Mouse (Mus musculus) liver, embryonic 11.5 days (tissue): ENCODE results near the gene Gdf15. TPM values are rescaled to one million over a fixed set of nuclear protein-coding genes. Genes with fewer than 3 reads are reported as not detected.

Source experiments
- ATAC-seq: fragments of 200-750 bp; cut with Nextera tagmentation; replicated peaks from 2 replicates; pipeline ENCODE4 v1.8.0; 2017; ENCODE audit warnings: moderate number of reproducible peaks, mild to moderate bottlenecking, moderate TSS enrichment, moderate library complexity; ENCODE audit not compliant: low FRiP score
- DNase-seq: peaks from one replicate; pipeline ENCODE4 v3.0.0-alpha.2; 2017; ENCODE audit warnings: low spot score
- H3K27ac ChIP-seq: fragments of 300-500 bp; sonication (generic); 2 replicates; pipeline ENCODE4 v1.5.1; 2014; ENCODE audit warnings: mild to moderate bottlenecking, low read depth, low read length, control low read depth
- H3K27me3 ChIP-seq: fragments of 300-500 bp; sonication (generic); replicated peaks from 2 replicates; pipeline ENCODE4 v1.6.1; 2014; ENCODE audit warnings: low read length, mixed read lengths; ENCODE audit not compliant: control insufficient read depth, insufficient read depth
- H3K36me3 ChIP-seq: fragments of 300-500 bp; sonication (generic); 2 replicates; pipeline ENCODE4 v1.6.1; 2014; ENCODE audit warnings: mild to moderate bottlenecking, low read length, moderate library complexity, mixed read lengths; ENCODE audit not compliant: control insufficient read depth, insufficient read depth
- H3K4me1 ChIP-seq: fragments of 300-500 bp; sonication (generic); replicated peaks from 2 replicates; pipeline ENCODE4 v1.6.1; 2014; ENCODE audit warnings: low read length, mixed read lengths; ENCODE audit not compliant: control insufficient read depth, insufficient read depth
- H3K4me2 ChIP-seq: fragments of 300-500 bp; sonication (generic); 2 replicates; pipeline ENCODE4 v1.6.1; 2014; ENCODE audit warnings: mild to moderate bottlenecking, control low read depth, moderate library complexity
- H3K4me3 ChIP-seq: fragments of 300-500 bp; sonication (generic); 2 replicates; pipeline ENCODE4 v1.5.1; 2014; ENCODE audit warnings: low read depth, low read length, control low read depth
- H3K9ac ChIP-seq: fragments of 300-500 bp; sonication (generic); 2 replicates; pipeline ENCODE4 v1.6.1; 2014; ENCODE audit warnings: low read depth, low read length, control low read depth
- H3K9me3 ChIP-seq: fragments of 300-500 bp; sonication (generic); 2 replicates; pipeline ENCODE4 v1.6.1; 2016; ENCODE audit warnings: low read length, inconsistent platforms, mixed read lengths; ENCODE audit not compliant: control insufficient read depth
- WGBS: fragments of 180-500 bp; shearing (Covaris S2); extraction: QIAGEN DNeasy Blood & Tissue Kit; methylation state at CpG from one replicate; pipeline ENCODE4 v1.1.7; 2014; 5-methylcytosine and 5-hydroxymethylcytosine counted together
- polyA plus RNA-seq: library from polyadenylated mRNA; unstranded; fragments of >200 nt; fragmentation: Nextera tagmentation; extraction: Ambion mirVana; gene quantifications from 2 replicates; pipeline ENCODE4 v1.2.1, GENCODE M21; 2014

Gene Gdf15
- polyA plus RNA-seq, 1 experiment from 2014 or later = 4.2 TPM

DNA sequence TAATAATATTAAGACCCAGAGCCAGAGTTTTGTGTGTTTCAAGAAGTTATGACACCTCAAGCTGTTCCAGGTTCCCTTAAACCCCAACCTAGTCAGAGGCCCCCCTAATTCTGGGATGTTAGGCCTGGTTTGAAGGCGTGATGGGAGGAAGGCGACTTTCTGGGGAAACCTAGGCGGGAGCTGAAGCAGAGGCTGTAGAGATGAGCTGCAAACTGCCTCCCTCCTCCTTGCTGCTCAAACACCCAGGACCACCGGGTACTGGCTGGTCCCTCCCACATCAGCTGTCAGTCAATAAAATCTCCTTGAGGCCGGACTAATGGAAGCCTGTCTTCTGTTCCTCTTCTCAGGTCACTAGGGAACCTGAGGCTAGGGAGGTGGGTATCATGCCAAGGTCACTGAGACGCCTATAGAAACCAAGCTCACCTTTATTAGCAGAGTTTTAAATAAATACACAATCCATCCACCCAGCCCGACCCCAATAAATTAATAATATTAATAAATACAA lies 3.2 kb downstream of the Gdf15 start:
- 61% methylated on average over 7 of the region's 7 CpGs for WGBS
- H3K27ac ChIP-seq = peak overlapping the region; percentile 89
- H3K4me1 ChIP-seq = peaks cover 26% of the 10 kb centered on the region
- no peaks in the 10 kb centered on the region for H3K36me3 ChIP-seq
- no peaks in the 10 kb centered on the region for H3K9me3 ChIP-seq
- DNase-seq (no peak), ATAC-seq (no peak)
- H3K27me3 ChIP-seq = peaks cover 9% of the 10 kb centered on the region; the same call in 1 of the 2 replicates
- peak overlapping the region; percentile 76 for H3K9ac ChIP-seq
- peak overlapping the region; percentile 90 for H3K4me2 ChIP-seq
- H3K4me3 ChIP-seq = peak overlapping the region; percentile 59

DNA sequence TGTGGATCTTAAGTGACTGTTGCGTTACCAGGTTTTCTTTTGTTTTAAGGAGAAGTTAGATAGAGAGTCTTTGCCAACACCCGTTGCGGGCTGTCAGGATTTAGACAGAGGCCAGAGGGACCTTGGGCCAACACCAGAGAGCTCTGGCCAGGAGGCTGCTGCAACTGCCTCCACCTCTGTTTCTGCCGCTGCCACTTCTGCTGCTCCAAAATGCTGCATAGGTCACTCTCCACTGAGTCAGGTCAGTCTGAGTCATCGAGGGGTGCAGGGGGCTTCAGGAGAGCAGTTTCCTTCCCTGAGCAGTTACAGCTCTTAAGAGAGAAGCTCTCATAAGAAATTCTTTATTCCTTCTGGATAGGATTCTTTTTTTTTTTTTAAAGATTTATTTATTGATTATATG lies 5.2 kb downstream of the Gdf15 start:
- 82% methylated on average over 5 of the region's 5 CpGs for WGBS
- no peak for DNase-seq
- peaks cover 7% of the 10 kb centered on the region; the same call in 1 of the 2 replicates for H3K27me3 ChIP-seq
- no peak overlapping the region for H3K9ac ChIP-seq
- H3K4me3 ChIP-seq = no peak overlapping the region
- no peak for ATAC-seq
- no peak overlapping the region for H3K4me2 ChIP-seq
- no peak overlapping the region for H3K27ac ChIP-seq
- H3K36me3 ChIP-seq = no peaks in the 10 kb centered on the region
- H3K9me3 ChIP-seq = no peaks in the 10 kb centered on the region
- H3K4me1 ChIP-seq = peaks cover 27% of the 10 kb centered on the region

- Histone ChIP-seq H3K4me3 (no peak overlapping the region), H3K4me2 (no peak overlapping the region), H3K9me3 (no peaks in the 10 kb centered on the region), H3K36me3 (no peaks in the 10 kb centered on the region), H3K27ac (no peak overlapping the region), H3K4me1 (peaks cover 33% of the 10 kb centered on the region), H3K9ac (no peak overlapping the region), H3K27me3 (no peaks in the 10 kb centered on the region)
- 29% methylated on average over 5 of the region's 5 CpGs for WGBS
- DNase-seq (no peak), ATAC-seq (no peak)
Observed at GRCm38 (mm10) chr8:70625104-70625503, 7.2 kb downstream of the Gdf15 start.

DNA sequence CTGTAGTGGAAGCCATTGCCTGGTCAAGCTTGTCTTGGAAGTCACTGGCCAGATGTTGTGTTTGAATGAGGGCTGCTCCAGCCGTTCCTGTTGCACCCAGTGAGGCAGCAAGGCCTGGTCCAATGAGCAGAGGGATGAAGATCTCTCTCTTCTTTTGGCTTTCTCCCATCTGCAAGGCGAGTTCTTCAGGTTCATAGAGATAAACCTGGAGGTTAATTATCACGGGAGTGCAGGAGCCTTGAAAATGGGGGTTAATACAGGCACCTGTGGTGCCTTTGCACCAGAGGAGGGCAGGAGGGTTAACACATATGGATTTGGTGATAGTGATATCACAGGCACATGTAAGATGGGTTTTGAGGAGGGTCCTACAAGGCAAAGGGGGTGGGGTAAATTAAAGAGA lies 10.0 kb downstream of the Gdf15 start:
- ATAC-seq = peak; percentile 73
- 31% methylated on average over 3 of the region's 3 CpGs for WGBS
- H3K27me3 ChIP-seq = no peaks in the 10 kb centered on the region
- H3K27ac ChIP-seq = peak overlapping the region; percentile 88
- no peak overlapping the region for H3K4me3 ChIP-seq
- H3K4me2 ChIP-seq = peak overlapping the region; percentile 52
- DNase-seq = no peak
- no peaks in the 10 kb centered on the region for H3K9me3 ChIP-seq
- H3K36me3 ChIP-seq = no peaks in the 10 kb centered on the region
- no peak overlapping the region for H3K9ac ChIP-seq
- H3K4me1 ChIP-seq = peaks cover 50% of the 10 kb centered on the region

GRCm38 (mm10) chr8:70618888-70619334 lies 13.3 kb downstream of the Gdf15 start:
- Histone ChIP-seq H3K4me1 (peaks cover 61% of the 10 kb centered on the region), H3K27me3 (no peaks in the 10 kb centered on the region), H3K27ac (peak overlapping the region; percentile 93), H3K9me3 (no peaks in the 10 kb centered on the region), H3K36me3 (no peaks in the 10 kb centered on the region), H3K4me2 (peak overlapping the region; percentile 58), H3K4me3 (peak overlapping the region; percentile 24), H3K9ac (peak overlapping the region; percentile 64)
- peak; percentile 88 for DNase-seq
- ATAC-seq = peak; percentile 87
- 15% methylated on average over 9 of the region's 9 CpGs for WGBS

GRCm38 (mm10) chr8:70617985-70618384 lies 14.3 kb downstream of the Gdf15 start:
- no peaks in the 10 kb centered on the region for H3K36me3 ChIP-seq
- peaks cover 58% of the 10 kb centered on the region for H3K4me1 ChIP-seq
- H3K4me3 ChIP-seq = peak overlapping the region; percentile 24
- peak; percentile 27; the same call in 1 of the 2 replicates for ATAC-seq
- peak overlapping the region; percentile 64 for H3K9ac ChIP-seq
- H3K9me3 ChIP-seq = no peaks in the 10 kb centered on the region
- no peaks in the 10 kb centered on the region for H3K27me3 ChIP-seq
- 41% methylated on average over 11 of the region's 11 CpGs for WGBS
- H3K27ac ChIP-seq = peak overlapping the region; percentile 93
- DNase-seq = no peak
- peak overlapping the region; percentile 58 for H3K4me2 ChIP-seq

DNA sequence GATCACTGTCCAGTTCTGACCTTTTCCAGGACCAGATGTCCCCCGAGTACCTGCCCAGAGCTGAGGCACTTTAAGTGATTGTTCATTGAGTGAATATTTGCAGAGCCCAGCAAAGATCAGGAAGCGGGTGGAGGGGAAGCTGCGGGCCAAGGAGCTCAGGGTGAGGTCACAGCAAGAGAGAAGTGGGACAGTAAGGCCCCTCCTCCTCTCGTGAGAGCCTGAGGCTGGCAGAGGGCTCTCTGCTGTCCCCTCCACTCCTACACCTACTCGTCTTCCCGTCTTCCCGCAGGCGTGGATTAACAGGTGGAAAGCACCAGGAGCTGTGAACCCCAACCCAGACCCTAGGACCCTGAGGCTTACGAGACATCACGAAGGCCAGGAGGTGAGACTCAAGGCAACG lies 15.6 kb downstream of the Gdf15 start:
- no peak overlapping the region for H3K4me3 ChIP-seq
- H3K27ac ChIP-seq = 0 out of 2 replicates have a peak overlapping the region, but pooled peaks have one; percentile 4
- H3K4me1 ChIP-seq = peaks cover 55% of the 10 kb centered on the region
- no peaks in the 10 kb centered on the region for H3K27me3 ChIP-seq
- DNase-seq (no peak), ATAC-seq (no peak)
- no peaks in the 10 kb centered on the region for H3K36me3 ChIP-seq
- no peaks in the 10 kb centered on the region for H3K9me3 ChIP-seq
- peak overlapping the region; percentile 16 for H3K4me2 ChIP-seq
- 0 out of 2 replicates have a peak overlapping the region, but pooled peaks have one; percentile 10 for H3K9ac ChIP-seq
- WGBS = 42% methylated on average over 11 of the region's 11 CpGs

DNA sequence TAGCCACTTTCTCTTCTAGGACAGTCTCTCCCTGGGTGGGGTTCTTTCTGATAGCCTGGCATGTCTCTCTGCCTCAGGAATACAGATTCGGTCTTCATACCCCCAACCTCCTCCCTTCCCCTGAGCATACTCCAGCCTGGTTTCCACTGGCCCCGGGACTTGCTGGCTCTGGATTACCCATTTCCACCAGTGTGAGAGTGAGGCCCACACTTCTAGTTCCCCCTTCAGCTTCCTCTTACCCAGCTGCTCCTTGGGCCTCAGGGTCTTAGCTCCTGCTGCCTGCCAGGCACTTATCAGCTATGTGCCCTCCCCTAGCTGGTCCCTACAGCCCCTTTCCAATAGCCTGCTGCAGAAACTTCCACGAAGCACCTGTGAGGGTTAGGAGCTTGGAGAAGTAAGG lies 16.4 kb downstream of the Gdf15 start, which contains the start of gene Lrrc25:
Gene Lrrc25, plus strand, starts transcription at position 262 of the 400 bp plus-strand sequence.
- 44% methylated on average over 3 of the region's 3 CpGs for WGBS
- peak within 1 kb of the TSS; percentile 10; the same call in 1 of the 2 replicates for H3K9ac ChIP-seq
- no peaks in the 10 kb centered on the region for H3K27me3 ChIP-seq
- ATAC-seq = no peak
- no peak for DNase-seq
- H3K27ac ChIP-seq = peak within 1 kb of the TSS; percentile 38
- H3K4me1 ChIP-seq = peaks cover 50% of the 10 kb centered on the region
- H3K36me3 ChIP-seq = no peaks in the 10 kb centered on the region
- H3K9me3 ChIP-seq = no peaks in the 10 kb centered on the region
- peak within 1 kb of the TSS; percentile 25 for H3K4me2 ChIP-seq
- H3K4me3 ChIP-seq = 0 out of 2 replicates have a peak within 1 kb of the TSS, but pooled peaks have one; percentile 5

GRCm38 (mm10) chr8:70615281-70615680 lies 17.0 kb downstream of the Gdf15 start:
- 85% methylated on average over 8 of the region's 8 CpGs for WGBS
- Histone ChIP-seq H3K4me2 (no peak overlapping the region), H3K4me1 (peaks cover 46% of the 10 kb centered on the region), H3K27ac (peak overlapping the region; percentile 38), H3K36me3 (no peaks in the 10 kb centered on the region), H3K9me3 (no peaks in the 10 kb centered on the region), H3K9ac (no peak overlapping the region), H3K27me3 (no peaks in the 10 kb centered on the region), H3K4me3 (no peak overlapping the region)
- ATAC-seq = no peak
- DNase-seq = no peak
